Mouse (Mus musculus) heart, adult 2 months (tissue): Measurements from ENCODE around the gene Thbs1. TPM values are rescaled to one million over a fixed set of nuclear protein-coding genes. Genes with fewer than 3 reads are reported as not detected.

ENCODE experiments used
- DNase-seq, 2 experiments: peaks; one replicate each; pipeline ENCODE4 v3.0.0; 2021
- H3K27ac ChIP-seq: fragments of 200-600 bp; 2 replicates; pipeline ENCODE4 v1.8.1; 2022
- H3K27me3 ChIP-seq: fragments of 200-500 bp; 2 replicates; pipeline ENCODE4 v1.6.1; 2012; ENCODE audit warnings: mild to moderate bottlenecking, low read length, inconsistent platforms, mixed read lengths; ENCODE audit not compliant: control insufficient read depth, insufficient read depth
- H3K36me3 ChIP-seq: fragments of 200-500 bp; 2 replicates; pipeline ENCODE4 v1.6.1; 2012; ENCODE audit warnings: low read length, inconsistent platforms; ENCODE audit not compliant: control insufficient read depth, insufficient read depth
- H3K4me1 ChIP-seq: fragments of 200-500 bp; 2 replicates; pipeline ENCODE4 v1.6.1; 2011; ENCODE audit warnings: low read length; ENCODE audit not compliant: control insufficient read depth, insufficient read depth
- H3K4me3 ChIP-seq: fragments of 200-600 bp; 2 replicates; pipeline ENCODE4 v1.8.1; 2022
- H3K79me2 ChIP-seq: fragments of 200-500 bp; replicated peaks from 2 replicates; pipeline ENCODE4 v1.6.1; 2012; ENCODE audit warnings: mild to moderate bottlenecking, inconsistent platforms, low read length, moderate library complexity, mixed read lengths; ENCODE audit not compliant: control insufficient read depth, insufficient read depth
- H3K9ac ChIP-seq: fragments of 200-500 bp; 2 replicates; pipeline ENCODE4 v1.6.1; 2012; ENCODE audit warnings: low read depth, mild to moderate bottlenecking, control low read depth, inconsistent platforms, low read length, mixed read lengths
- CTCF ChIP-seq: fragments of 200-600 bp; IDR thresholded peaks from 2 replicates; pipeline ENCODE4 v1.8.1; 2022; ENCODE audit warnings: antibody characterized with exemption, mild to moderate bottlenecking, moderate library complexity
- EP300 ChIP-seq: fragments of 200-500 bp; IDR thresholded peaks from 2 replicates; pipeline ENCODE4 v1.6.1; 2011; ENCODE audit warnings: low read depth, low read length, control low read depth; ENCODE audit not compliant: insufficient read depth
- POLR2A ChIP-seq: fragments of 200-500 bp; IDR thresholded peaks from 2 replicates; pipeline ENCODE4 v1.6.1; 2011; ENCODE audit warnings: mild to moderate bottlenecking, low read depth, low read length, control low read depth; ENCODE audit not compliant: insufficient read depth
- WGBS: fragments of 180-500 bp; shearing (Covaris S2); methylation state at CpG from one replicate; pipeline ENCODE4 v1.1.7; 2018; 5-methylcytosine and 5-hydroxymethylcytosine counted together
- intact Hi-C: fragments of 180-260 bp; cut with DNase I; formaldehyde crosslinking; loops from one replicate; pipeline ENCODE4 v1.15.1; 2025
- polyA plus RNA-seq: library from polyadenylated mRNA; depleted of rRNA; stranded (reverse); fragments of >200 nt; gene quantifications from 2 replicates; pipeline ENCODE4 v1.2.3, GENCODE M21; 2012
- total RNA-seq, 2 experiments: library from RNA; stranded (reverse); gene quantifications; 2 replicates each; pipeline ENCODE4 v1.2.3; 2021

Thbs1 gene
- total and polyA plus RNA-seq, 3 experiments = 6.7 to 24.4 (median 10.0) TPM

DNA sequence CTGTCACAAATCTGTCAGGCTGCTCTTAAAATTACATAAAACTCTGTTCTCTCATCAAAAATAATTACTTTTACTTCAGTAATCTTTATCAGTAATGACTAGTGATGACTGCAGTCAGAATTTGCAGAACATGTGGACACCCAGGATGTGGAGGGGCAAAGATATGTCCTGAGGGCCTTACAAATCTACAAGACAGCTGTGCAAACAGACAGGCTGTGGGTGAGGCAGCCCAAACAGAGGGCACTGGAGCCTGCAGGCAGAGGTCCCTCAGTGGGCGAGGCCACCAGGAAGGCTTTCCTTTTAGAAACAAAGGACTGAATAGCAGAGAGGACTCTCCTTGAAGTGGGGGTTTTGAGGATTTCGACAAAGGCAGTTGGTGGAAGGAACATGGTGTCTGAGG lies 37.6 kb upstream of the Thbs1 start:
- no peaks in the 10 kb centered on the region for H3K36me3 ChIP-seq
- no peaks in the 10 kb centered on the region for H3K79me2 ChIP-seq
- H3K4me1 ChIP-seq = no peaks in the 10 kb centered on the region
- H3K9ac ChIP-seq = no peak overlapping the region
- TF ChIP-seq POLR2A (no peak), CTCF (no peak), EP300 (no peak)
- no peaks in the 10 kb centered on the region for H3K27me3 ChIP-seq
- H3K27ac ChIP-seq = no peak overlapping the region
- intact Hi-C loops = loop anchor here (5.0 kb wide), 1 partner anchor 42 kb away; no protein-coding TSS in a partner anchor
- DNase-seq = no peak
- WGBS = 61% methylated on average over 2 of the region's 2 CpGs
- H3K4me3 ChIP-seq = no peak overlapping the region

DNA sequence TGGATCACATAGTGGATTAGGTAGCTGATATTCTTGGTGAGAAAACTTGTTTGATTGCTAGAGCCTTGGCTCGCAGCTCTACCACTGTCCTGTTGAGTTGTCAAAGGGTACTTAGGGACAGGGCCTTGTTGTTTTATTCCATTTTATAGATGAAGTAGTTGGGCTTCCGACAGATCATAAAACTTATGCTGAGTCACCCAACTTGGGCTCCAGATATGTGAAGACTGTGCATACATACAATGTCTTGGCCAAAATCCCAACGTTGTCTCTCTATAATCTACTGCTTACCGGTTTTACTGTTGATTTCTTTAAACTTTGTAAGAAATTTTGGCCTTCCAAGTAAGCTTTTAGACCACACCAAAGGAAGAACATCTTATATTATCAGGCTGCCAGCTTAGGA lies 36.5 kb upstream of the Thbs1 start:
- Histone ChIP-seq H3K27ac (no peak overlapping the region), H3K4me1 (no peaks in the 10 kb centered on the region), H3K9ac (no peak overlapping the region), H3K4me3 (no peak overlapping the region), H3K27me3 (no peaks in the 10 kb centered on the region), H3K36me3 (no peaks in the 10 kb centered on the region), H3K79me2 (no peaks in the 10 kb centered on the region)
- DNase-seq = no peak
- TF ChIP-seq EP300 (no peak), CTCF (no peak), POLR2A (no peak)
- 77% methylated on average over 4 of the region's 4 CpGs for WGBS
- intact Hi-C loops = no loop called here

DNA sequence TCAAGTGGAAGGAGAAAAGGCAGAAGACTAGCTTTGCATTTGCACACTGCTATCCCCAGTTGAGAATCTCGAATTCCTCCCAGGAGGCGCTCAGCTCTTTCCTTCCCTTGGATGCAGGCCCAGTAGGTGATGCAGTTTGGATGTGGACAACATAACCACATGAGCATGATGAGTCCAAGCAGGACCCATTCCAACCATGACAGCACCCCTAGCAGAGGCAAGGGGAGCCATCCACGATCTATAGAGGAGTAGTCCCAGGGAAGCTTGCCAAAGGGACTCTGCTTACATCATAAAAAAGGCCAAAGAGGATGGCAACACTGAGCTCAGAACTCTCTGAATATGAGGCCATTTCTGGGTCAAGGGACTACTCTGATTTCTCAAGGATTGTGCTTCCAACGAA lies 32.5 kb upstream of the Thbs1 start:
- Histone ChIP-seq H3K4me1 (no peaks in the 10 kb centered on the region), H3K4me3 (no peak overlapping the region), H3K79me2 (no peaks in the 10 kb centered on the region), H3K36me3 (no peaks in the 10 kb centered on the region), H3K27me3 (no peaks in the 10 kb centered on the region), H3K27ac (no peak overlapping the region), H3K9ac (no peak overlapping the region)
- WGBS = 70% methylated on average over 4 of the region's 4 CpGs
- intact Hi-C loops = no loop called here
- TF ChIP-seq EP300 (no peak), POLR2A (no peak)
- DNase-seq = no peak

DNA sequence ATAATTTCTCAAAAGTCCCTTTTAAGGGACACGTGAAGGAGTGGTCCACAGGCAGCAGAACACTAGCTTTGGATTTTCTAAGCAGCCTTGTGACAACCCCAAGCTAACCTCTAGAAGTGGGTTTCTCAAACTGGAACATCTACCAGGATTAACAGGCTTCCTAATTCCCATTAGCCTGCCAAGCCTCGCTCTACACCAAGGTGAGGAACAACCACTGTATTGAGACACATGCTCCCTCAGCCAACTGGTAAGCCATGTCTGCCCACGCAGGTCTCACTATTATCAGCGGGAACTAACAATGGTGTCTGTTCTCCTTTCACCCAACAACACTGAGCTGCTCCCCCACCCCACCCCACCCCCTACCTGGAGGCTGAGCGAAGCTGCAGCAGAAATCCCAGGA lies 30.1 kb upstream of the Thbs1 start:
- no peak for TF ChIP-seq CTCF
- no peak for TF ChIP-seq POLR2A
- no peak for TF ChIP-seq EP300
- Histone ChIP-seq H3K27ac (no peak overlapping the region), H3K9ac (no peak overlapping the region), H3K36me3 (no peaks in the 10 kb centered on the region), H3K4me3 (no peak overlapping the region), H3K79me2 (no peaks in the 10 kb centered on the region), H3K27me3 (no peaks in the 10 kb centered on the region), H3K4me1 (no peaks in the 10 kb centered on the region)
- DNase-seq = no peak
- 84% methylated on average over 5 of the region's 5 CpGs for WGBS
- intact Hi-C loops = no loop called here

DNA sequence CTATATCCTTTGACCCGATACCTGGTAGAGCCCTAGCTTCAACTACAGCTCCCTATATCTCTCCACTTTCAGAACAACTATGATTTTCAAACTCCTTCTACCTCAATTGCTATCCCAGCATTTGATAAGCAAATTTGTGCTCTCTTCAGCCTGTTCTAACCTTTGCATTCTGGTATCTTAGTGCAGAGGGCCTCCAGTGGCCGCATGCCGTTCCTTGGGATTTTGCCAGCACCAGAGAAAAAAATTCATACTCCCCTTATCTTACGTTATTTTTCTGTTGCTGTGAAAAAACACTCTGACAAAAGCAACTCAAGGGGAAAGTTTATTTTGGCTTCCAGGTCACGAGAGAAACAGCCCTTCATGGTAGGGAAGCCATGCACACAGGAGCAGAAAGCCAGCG lies 28.0 kb upstream of the Thbs1 start:
- 47% methylated on average over 6 of the region's 6 CpGs for WGBS

GRCm38 (mm10) chr2:118084693-118085092 lies 27.0 kb upstream of the Thbs1 start:
- no peak overlapping the region for H3K9ac ChIP-seq
- no peak overlapping the region for H3K27ac ChIP-seq
- 61% methylated on average over 3 of the region's 3 CpGs for WGBS
- TF ChIP-seq POLR2A (no peak), EP300 (no peak), CTCF (no peak)
- H3K79me2 ChIP-seq = no peaks in the 10 kb centered on the region
- no peak for DNase-seq
- no peaks in the 10 kb centered on the region for H3K27me3 ChIP-seq
- no peaks in the 10 kb centered on the region for H3K36me3 ChIP-seq
- H3K4me1 ChIP-seq = no peaks in the 10 kb centered on the region
- intact Hi-C loops = no loop called here
- H3K4me3 ChIP-seq = no peak overlapping the region

More for the DNA sequence above, 28.0 kb upstream of the Thbs1 start:
- Histone ChIP-seq H3K9ac (no peak overlapping the region), H3K36me3 (no peaks in the 10 kb centered on the region), H3K79me2 (no peaks in the 10 kb centered on the region), H3K27ac (no peak overlapping the region), H3K4me1 (no peaks in the 10 kb centered on the region), H3K27me3 (no peaks in the 10 kb centered on the region), H3K4me3 (no peak overlapping the region)
- intact Hi-C loops = no loop called here
- TF ChIP-seq POLR2A = no peak
- no peak for TF ChIP-seq CTCF
- TF ChIP-seq EP300 = no peak
- no peak for DNase-seq
